Mouse (Mus musculus): Measurements from ENCODE around the gene Fcrls.

Gene Fcrls

GRCm38 (mm10) chr3:87263436-87263835, at the start of gene Fcrls:
TSS of gene Fcrls (minus strand) at chr3:87263738.
- DNase-seq (ENCODE audit: low spot score in 2 of 2) = no peak

GRCm38 (mm10) chr3:87309922-87310321, 46.4 kb upstream of the Fcrls start:
- no peak for DNase-seq (ENCODE audit: low spot score in 2 of 2)

- DNase-seq (ENCODE audit: low spot score in 2 of 2) = no peak
These were observed 36.4 kb upstream of the Fcrls start for GRCm38 (mm10) chr3:87299901-87300300.

- DNase-seq (ENCODE audit: low spot score in 2 of 2) = no peak
These were observed 10.8 kb upstream of the Fcrls start for GRCm38 (mm10) chr3:87274372-87274771.

- no peak for DNase-seq (ENCODE audit: low spot score in 2 of 2)
These were observed 3.0 kb upstream of the Fcrls start for GRCm38 (mm10) chr3:87266581-87266980.

GRCm38 (mm10) chr3:87255239-87255638, 8.3 kb downstream of the Fcrls start:
- DNase-seq (ENCODE audit: low spot score in 2 of 2) = no peak

- peak; percentile 6 to 16 for DNase-seq (ENCODE audit: low spot score in 2 of 2)
These were observed 14.0 kb downstream of the Fcrls start for GRCm38 (mm10) chr3:87249571-87249970.

- DNase-seq (ENCODE audit: low spot score in 2 of 2) = peak; percentile 12 to 46
These were observed 16.2 kb downstream of the Fcrls start for GRCm38 (mm10) chr3:87247292-87247691.

- peak; percentile 9 to 28 for DNase-seq (ENCODE audit: low spot score in 2 of 2)
These were observed 19.9 kb downstream of the Fcrls start for GRCm38 (mm10) chr3:87243654-87244053.

- no peak for DNase-seq (ENCODE audit: low spot score in 2 of 2)
These were observed 22.6 kb downstream of the Fcrls start for GRCm38 (mm10) chr3:87240909-87241308.

- no peak for DNase-seq (ENCODE audit: low spot score in 2 of 2)
These were observed 39.9 kb downstream of the Fcrls start for GRCm38 (mm10) chr3:87223636-87224035.

- DNase-seq (ENCODE audit: low spot score in 2 of 2) = no peak
These were observed 41.2 kb downstream of the Fcrls start for GRCm38 (mm10) chr3:87222346-87222745.

GRCm38 (mm10) chr3:87215176-87215575, 48.4 kb downstream of the Fcrls start:
- no peak for DNase-seq (ENCODE audit: low spot score in 2 of 2)

- DNase-seq (ENCODE audit: low spot score in 2 of 2) = peak; percentile 5 to 21
These were observed 49.2 kb downstream of the Fcrls start for GRCm38 (mm10) chr3:87214221-87214864.

- no peak for DNase-seq (ENCODE audit: low spot score in 2 of 2)
These were observed 57.0 kb downstream of the Fcrls start for GRCm38 (mm10) chr3:87206336-87207075.

Measured in right cerebral cortex, postnatal 36 days (tissue).